Mouse (Mus musculus): ENCODE results near the gene Retreg3. TPM values are rescaled to one million over a fixed set of nuclear protein-coding genes. Genes with fewer than 3 reads are reported as not detected.
A peak's percentile ranks its signal among the peaks of the same experiment; 100 is the strongest.
"Not testable (repeated sequence)": the region's sequence is repeated elsewhere in the genome, so short reads cannot be mapped to it uniquely, and the experiment has no call there.

The Retreg3 gene
- polyA plus RNA-seq, 1 experiment from 2014 or later: 22.8 TPM

DNA sequence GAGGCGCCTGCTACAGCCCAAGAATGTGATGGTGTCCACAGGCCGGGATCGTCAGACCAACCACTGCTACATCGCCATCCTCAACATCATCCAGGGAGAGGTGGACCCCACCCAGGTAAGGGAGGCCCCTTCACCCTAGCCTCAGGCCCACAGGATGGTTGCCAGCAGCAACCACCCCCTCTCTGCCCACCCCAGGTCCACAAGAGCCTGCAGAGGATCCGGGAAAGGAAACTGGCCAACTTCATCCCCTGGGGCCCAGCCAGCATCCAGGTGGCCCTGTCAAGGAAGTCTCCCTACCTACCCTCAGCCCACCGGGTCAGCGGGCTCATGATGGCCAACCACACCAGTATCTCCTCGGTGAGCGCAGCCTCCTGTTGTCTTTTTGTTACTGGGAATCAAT lies 5.3 kb upstream of the Retreg3 start:
- not testable (repeated sequence) for H3K27me3 ChIP-seq (replicated peaks; ENCODE audit: control insufficient read depth, insufficient read depth, low read length); H3K4me3 ChIP-seq (ENCODE audit: low read length)

GRCm38 (mm10) chr11:101124494-101124893 lies 4.8 kb upstream of the Retreg3 start:
- not testable (repeated sequence) for H3K4me1 ChIP-seq (ENCODE audit: control insufficient read depth, insufficient read depth, low read depth, low read length); H3K4me3 ChIP-seq (ENCODE audit: low read length); ATAC-seq; H3K9ac ChIP-seq (ENCODE audit: low read depth, low read length); H3K4me2 ChIP-seq (ENCODE audit: low read length); H3K27me3 ChIP-seq (replicated peaks; ENCODE audit: control insufficient read depth, insufficient read depth, low read length); H3K9me3 ChIP-seq (ENCODE audit: control insufficient read depth, low read length); H3K27ac ChIP-seq (ENCODE audit: low read depth, low read length)
- peaks cover 12% of the 10 kb centered on the region for H3K36me3 ChIP-seq (ENCODE audit: control insufficient read depth, insufficient read depth, low read length)
- WGBS: 97% methylated on average over 8 of the region's 8 CpGs

More for the DNA sequence above, 5.3 kb upstream of the Retreg3 start:
- not testable (repeated sequence) for H3K4me2 ChIP-seq (ENCODE audit: low read length); H3K27ac ChIP-seq (ENCODE audit: low read depth, low read length); ATAC-seq; H3K4me1 ChIP-seq (ENCODE audit: control insufficient read depth, insufficient read depth, low read depth, low read length); H3K9me3 ChIP-seq (ENCODE audit: control insufficient read depth, low read length); H3K9ac ChIP-seq (ENCODE audit: low read depth, low read length)
- peaks cover 12% of the 10 kb centered on the region for H3K36me3 ChIP-seq (ENCODE audit: control insufficient read depth, insufficient read depth, low read length)
- WGBS: 100% methylated on average over 6 of the region's 9 CpGs

DNA sequence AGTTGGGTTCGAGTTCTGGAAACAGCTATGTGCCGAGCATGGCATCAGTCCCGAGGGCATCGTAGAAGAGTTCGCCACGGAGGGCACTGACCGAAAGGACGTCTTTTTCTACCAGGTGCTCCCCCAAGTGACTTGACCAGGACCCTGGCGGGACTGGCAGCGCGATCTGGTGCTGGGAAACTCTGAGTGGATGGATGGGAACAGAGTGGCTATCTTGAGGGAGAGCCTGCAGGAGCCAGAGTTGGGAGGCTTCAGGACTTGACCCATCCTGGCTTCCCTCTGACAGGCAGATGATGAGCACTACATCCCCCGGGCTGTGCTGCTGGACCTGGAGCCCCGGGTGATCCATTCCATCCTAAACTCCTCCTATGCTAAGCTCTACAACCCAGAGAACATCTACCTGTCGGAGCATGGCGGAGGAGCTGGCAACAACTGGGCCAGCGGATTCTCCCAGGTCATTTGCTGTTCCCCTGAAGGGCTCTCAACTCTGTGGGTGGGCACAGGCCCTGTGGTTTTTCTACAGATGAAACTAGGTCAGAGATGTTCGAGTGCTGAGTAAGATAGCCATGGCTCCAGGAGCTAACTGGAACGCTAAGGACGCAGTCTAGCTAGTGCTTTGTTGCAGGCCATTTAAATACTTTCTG lies 974 bp upstream of the Retreg3 start:
- Histone ChIP-seq H3K4me3 (ENCODE audit: low read length) (peak overlapping the region; percentile 99), H3K27ac (ENCODE audit: low read depth, low read length) (peak overlapping the region; percentile 88), H3K9ac (ENCODE audit: low read depth, low read length) (peak overlapping the region; percentile 73), H3K4me2 (ENCODE audit: low read length) (peak overlapping the region; percentile 88), H3K9me3 (ENCODE audit: control insufficient read depth, low read length) (no peaks in the 10 kb centered on the region), H3K27me3 (replicated peaks; ENCODE audit: control insufficient read depth, insufficient read depth, low read length) (no peaks in the 10 kb centered on the region), H3K36me3 (ENCODE audit: control insufficient read depth, insufficient read depth, low read length) (no peaks in the 10 kb centered on the region; the same call in none of the 2 replicates), H3K4me1 (ENCODE audit: control insufficient read depth, insufficient read depth, low read depth, low read length) (peaks cover 28% of the 10 kb centered on the region)
- WGBS: 20% methylated on average over 19 of the region's 19 CpGs
- ATAC-seq: no peak

- no peaks in the 10 kb centered on the region for H3K27me3 ChIP-seq (replicated peaks; ENCODE audit: control insufficient read depth, insufficient read depth, low read length)
- no peaks in the 10 kb centered on the region; the same call in none of the 2 replicates for H3K36me3 ChIP-seq (ENCODE audit: control insufficient read depth, insufficient read depth, low read length)
- peak; percentile 74 for ATAC-seq
- H3K4me3 ChIP-seq (ENCODE audit: low read length): peak overlapping the region; percentile 99
- WGBS: under 1% methylated on average over 36 of the region's 39 CpGs
- H3K27ac ChIP-seq (ENCODE audit: low read depth, low read length): peak overlapping the region; percentile 93
- peak overlapping the region; percentile 99 for H3K9ac ChIP-seq (ENCODE audit: low read depth, low read length)
- H3K4me2 ChIP-seq (ENCODE audit: low read length): peak overlapping the region; percentile 95
- no peaks in the 10 kb centered on the region for H3K9me3 ChIP-seq (ENCODE audit: control insufficient read depth, low read length)
- H3K4me1 ChIP-seq (ENCODE audit: control insufficient read depth, insufficient read depth, low read depth, low read length): peaks cover 32% of the 10 kb centered on the region
Measured at GRCm38 (mm10) chr11:101119131-101119760, 447 bp downstream of the Retreg3 start.

- Histone ChIP-seq H3K4me2 (ENCODE audit: low read length) (peak overlapping the region; percentile 95), H3K4me1 (ENCODE audit: control insufficient read depth, insufficient read depth, low read depth, low read length) (peaks cover 32% of the 10 kb centered on the region), H3K27ac (ENCODE audit: low read depth, low read length) (no peak overlapping the region), H3K36me3 (ENCODE audit: control insufficient read depth, insufficient read depth, low read length) (no peaks in the 10 kb centered on the region; the same call in 1 of the 2 replicates), H3K9ac (ENCODE audit: low read depth, low read length) (peak overlapping the region; percentile 99), H3K27me3 (replicated peaks; ENCODE audit: control insufficient read depth, insufficient read depth, low read length) (no peaks in the 10 kb centered on the region), H3K9me3 (ENCODE audit: control insufficient read depth, low read length) (no peaks in the 10 kb centered on the region), H3K4me3 (ENCODE audit: low read length) (peak overlapping the region; percentile 99; the same call in 1 of the 2 replicates)
- 57% methylated on average over 4 of the region's 4 CpGs for WGBS
- no peak for ATAC-seq
Measured at GRCm38 (mm10) chr11:101118105-101118504, 1.6 kb downstream of the Retreg3 start.

GRCm38 (mm10) chr11:101115564-101115963 lies 4.1 kb downstream of the Retreg3 start:
- no peak overlapping the region for H3K4me3 ChIP-seq (ENCODE audit: low read length)
- WGBS: 35% methylated on average over 2 of the region's 2 CpGs

DNA sequence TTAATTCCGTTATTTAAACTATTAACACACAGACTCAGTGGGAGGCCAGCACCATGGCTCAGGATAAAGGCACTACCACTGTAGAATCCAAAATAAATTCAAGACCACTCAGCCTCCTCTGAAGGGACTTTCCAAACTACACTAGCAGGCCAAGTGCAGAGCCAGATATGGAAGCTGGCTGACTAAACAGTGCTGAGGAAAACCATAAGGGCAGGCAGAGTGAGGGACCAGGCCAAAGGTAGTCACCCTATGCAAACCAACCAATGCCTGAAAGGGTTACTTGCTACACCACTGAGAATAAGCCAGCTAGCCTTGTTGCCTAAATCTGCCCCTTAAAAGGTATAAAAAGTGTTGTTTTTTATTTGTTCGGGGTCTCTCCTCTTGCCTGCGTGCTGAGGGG lies 7.5 kb downstream of the Retreg3 start:
- ATAC-seq: no peak
- WGBS: 89% methylated on average over 3 of the region's 3 CpGs

More at GRCm38 (mm10) chr11:101115564-101115963, 4.1 kb downstream of the Retreg3 start:
- no peak overlapping the region for H3K9ac ChIP-seq (ENCODE audit: low read depth, low read length)
- H3K4me1 ChIP-seq (ENCODE audit: control insufficient read depth, insufficient read depth, low read depth, low read length): peaks cover 24% of the 10 kb centered on the region
- H3K9me3 ChIP-seq (ENCODE audit: control insufficient read depth, low read length): no peaks in the 10 kb centered on the region
- H3K27ac ChIP-seq (ENCODE audit: low read depth, low read length): no peak overlapping the region; the same call in 1 of the 2 replicates
- ATAC-seq: no peak
- no peaks in the 10 kb centered on the region for H3K27me3 ChIP-seq (replicated peaks; ENCODE audit: control insufficient read depth, insufficient read depth, low read length)
- no peak overlapping the region for H3K4me2 ChIP-seq (ENCODE audit: low read length)
- no peaks in the 10 kb centered on the region for H3K36me3 ChIP-seq (ENCODE audit: control insufficient read depth, insufficient read depth, low read length)

GRCm38 (mm10) chr11:101111178-101111577 lies 8.5 kb downstream of the Retreg3 start:
- WGBS: 92% methylated on average over 4 of the region's 4 CpGs

More for the DNA sequence above, 7.5 kb downstream of the Retreg3 start:
- Histone ChIP-seq H3K4me2 (ENCODE audit: low read length) (no peak overlapping the region), H3K4me3 (ENCODE audit: low read length) (no peak overlapping the region), H3K9ac (ENCODE audit: low read depth, low read length) (no peak overlapping the region), H3K4me1 (ENCODE audit: control insufficient read depth, insufficient read depth, low read depth, low read length) (peaks cover 6% of the 10 kb centered on the region), H3K27ac (ENCODE audit: low read depth, low read length) (no peak overlapping the region), H3K9me3 (ENCODE audit: control insufficient read depth, low read length) (no peaks in the 10 kb centered on the region), H3K36me3 (ENCODE audit: control insufficient read depth, insufficient read depth, low read length) (no peaks in the 10 kb centered on the region), H3K27me3 (replicated peaks; ENCODE audit: control insufficient read depth, insufficient read depth, low read length) (no peaks in the 10 kb centered on the region)

DNA sequence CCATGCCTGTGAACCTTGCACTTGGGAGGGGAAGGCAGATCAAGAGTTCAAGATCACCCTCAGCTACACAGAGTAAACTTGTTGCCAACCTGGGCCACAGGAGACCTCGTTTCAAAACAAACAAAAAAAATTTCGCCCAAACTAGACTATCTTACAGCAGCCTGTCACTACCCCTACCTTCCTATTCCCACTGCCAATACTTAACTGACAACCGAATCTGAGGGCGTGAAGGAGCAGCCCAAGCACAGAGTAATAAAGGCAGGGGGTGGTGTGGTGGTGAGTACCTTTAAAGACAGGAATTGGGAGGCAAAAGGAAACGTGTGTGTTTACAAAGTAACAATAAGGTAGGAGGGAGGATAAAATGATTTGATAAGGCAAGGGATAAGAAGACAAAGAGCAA lies 9.0 kb downstream of the Retreg3 start:
- H3K4me3 ChIP-seq (ENCODE audit: low read length): no peak overlapping the region
- H3K27ac ChIP-seq (ENCODE audit: low read depth, low read length): no peak overlapping the region
- ATAC-seq: no peak
- no peak overlapping the region for H3K4me2 ChIP-seq (ENCODE audit: low read length)
- no peaks in the 10 kb centered on the region for H3K9me3 ChIP-seq (ENCODE audit: control insufficient read depth, low read length)
- no peaks in the 10 kb centered on the region for H3K27me3 ChIP-seq (replicated peaks; ENCODE audit: control insufficient read depth, insufficient read depth, low read length)
- no peak overlapping the region for H3K9ac ChIP-seq (ENCODE audit: low read depth, low read length)
- H3K4me1 ChIP-seq (ENCODE audit: control insufficient read depth, insufficient read depth, low read depth, low read length): peaks cover 3% of the 10 kb centered on the region; the same call in 1 of the 2 replicates
- WGBS: 67% methylated on average over 5 of the region's 5 CpGs
- no peaks in the 10 kb centered on the region for H3K36me3 ChIP-seq (ENCODE audit: control insufficient read depth, insufficient read depth, low read length)

More at GRCm38 (mm10) chr11:101111178-101111577, 8.5 kb downstream of the Retreg3 start:
- H3K27me3 ChIP-seq (replicated peaks; ENCODE audit: control insufficient read depth, insufficient read depth, low read length): no peaks in the 10 kb centered on the region
- H3K9ac ChIP-seq (ENCODE audit: low read depth, low read length): no peak overlapping the region
- no peak overlapping the region for H3K27ac ChIP-seq (ENCODE audit: low read depth, low read length)
- no peak overlapping the region for H3K4me2 ChIP-seq (ENCODE audit: low read length)
- ATAC-seq: no peak
- H3K4me3 ChIP-seq (ENCODE audit: low read length): no peak overlapping the region
- no peaks in the 10 kb centered on the region for H3K9me3 ChIP-seq (ENCODE audit: control insufficient read depth, low read length)
- no peaks in the 10 kb centered on the region for H3K36me3 ChIP-seq (ENCODE audit: control insufficient read depth, insufficient read depth, low read length)
- peaks cover 6% of the 10 kb centered on the region for H3K4me1 ChIP-seq (ENCODE audit: control insufficient read depth, insufficient read depth, low read depth, low read length)

Data from hindbrain, embryonic 16.5 days (tissue).